Mouse (Mus musculus) myocyte (in vitro differentiated cells): Measurements from ENCODE around the gene Fam187a. TPM values are rescaled to one million over a fixed set of nuclear protein-coding genes. Genes with fewer than 3 reads are reported as not detected.

ENCODE experiments used
- H3K27me3 ChIP-seq: one replicate; pipeline ENCODE4 v1.6.1; 2011; ENCODE audit not compliant: control insufficient read depth, insufficient read depth, insufficient read length
- H3K36me3 ChIP-seq: one replicate; pipeline ENCODE4 v1.6.1; 2011; ENCODE audit not compliant: control insufficient read depth, insufficient read depth
- H3K4me2 ChIP-seq: one replicate; pipeline ENCODE4 v1.6.1; 2011; ENCODE audit warnings: low read depth, control low read depth
- H3K4me3 ChIP-seq: one replicate; pipeline ENCODE4 v1.5.1; 2011; ENCODE audit warnings: mild to moderate bottlenecking, control low read depth, moderate library complexity
- H3K79me2 ChIP-seq: one replicate; pipeline ENCODE4 v1.6.1; 2011; ENCODE audit not compliant: control insufficient read depth, insufficient read depth
- H3ac ChIP-seq: one replicate; pipeline ENCODE4 v1.6.1; 2011; ENCODE audit not compliant: control insufficient read depth, insufficient read length
- CEBPB ChIP-seq: IDR thresholded peaks from 2 replicates; pipeline ENCODE4 v1.6.1; 2011; ENCODE audit warnings: mild to moderate bottlenecking, moderate library complexity; ENCODE audit not compliant: poor library complexity, insufficient read depth, severe bottlenecking
- E2F4 ChIP-seq: IDR thresholded peaks from one replicate; pipeline ENCODE4 v1.6.1; 2011; ENCODE audit warnings: mild to moderate bottlenecking, control low read depth, moderate library complexity; ENCODE audit not compliant: insufficient read depth
- MAX ChIP-seq: IDR thresholded peaks from one replicate; pipeline ENCODE4 v1.6.1; 2011; ENCODE audit warnings: low read depth, mild to moderate bottlenecking, control low read depth
- MYOD1 ChIP-seq, 3 experiments: IDR thresholded peaks; one replicate each; pipeline ENCODE4 v1.6.1; 2011; ENCODE audit warnings: control low read depth in 2 of 3, low read depth in 2 of 3, mild to moderate bottlenecking in 2 of 3, moderate library complexity in 1 of 3; ENCODE audit not compliant: insufficient read length in 2 of 3, control insufficient read depth in 1 of 3
- MYOG ChIP-seq, 3 experiments: IDR thresholded peaks; one replicate each; pipeline ENCODE4 v1.6.1; 2011; ENCODE audit warnings: control low read depth in 2 of 3, low read depth in 2 of 3, mild to moderate bottlenecking in 2 of 3; ENCODE audit not compliant: insufficient read length in 2 of 3, control insufficient read depth in 1 of 3, insufficient read depth in 1 of 3
- POLR2A ChIP-seq: IDR thresholded peaks from one replicate; pipeline ENCODE4 v1.6.1; 2011; ENCODE audit warnings: low read depth, mild to moderate bottlenecking, control low read depth, moderate library complexity; ENCODE audit not compliant: insufficient read length
- POLR2AphosphoS2 ChIP-seq: IDR thresholded peaks from one replicate; pipeline ENCODE4 v1.6.1; 2011; ENCODE audit warnings: low read depth, control low read depth; ENCODE audit not compliant: insufficient read length
- REST ChIP-seq: IDR thresholded peaks from one replicate; pipeline ENCODE4 v1.6.1; 2011; ENCODE audit warnings: mild to moderate bottlenecking, control low read depth, moderate library complexity; ENCODE audit not compliant: insufficient read depth, insufficient read length
- SRF ChIP-seq: IDR thresholded peaks from one replicate; pipeline ENCODE4 v1.6.1; 2011; ENCODE audit warnings: low read depth; ENCODE audit not compliant: control insufficient read depth, insufficient read length
- TCF12 ChIP-seq: IDR thresholded peaks from one replicate; pipeline ENCODE4 v1.6.1; 2011; ENCODE audit warnings: mild to moderate bottlenecking, control low read depth; ENCODE audit not compliant: poor library complexity, insufficient read depth, severe bottlenecking
- TCF3 ChIP-seq: IDR thresholded peaks from one replicate; pipeline ENCODE4 v1.6.1; 2011; ENCODE audit warnings: low read depth, control low read depth; ENCODE audit not compliant: insufficient read length
- USF1 ChIP-seq: IDR thresholded peaks from one replicate; pipeline ENCODE4 v1.6.1; 2011; ENCODE audit warnings: low read depth, mild to moderate bottlenecking, control low read depth, moderate library complexity
- polyA plus RNA-seq: library from polyadenylated mRNA; unstranded; fragments of >200 nt; fragmentation: generic; extraction: Trizol; gene quantifications from one replicate; pipeline ENCODE4 v1.2.1, GENCODE M21; 2012; ENCODE audit warnings: missing spikeins

The Fam187a gene
- polyA plus RNA-seq, 1 experiment = not detected

- TF ChIP-seq TCF12 (no peak), MYOG (IDR thresholded peaks at IDR 0.05; ENCODE audit: control insufficient read depth in 1 of 3, insufficient read depth in 1 of 3, insufficient read length in 2 of 3, low read depth in 2 of 3) (no peak), E2F4 (no peak), MAX (no peak), TCF3 (no peak), POLR2A (no peak), USF1 (no peak), CEBPB (no peak)
- Histone ChIP-seq H3K4me2 (no peak overlapping the region), H3K27me3 (no peaks in the 10 kb centered on the region), H3K79me2 (no peaks in the 10 kb centered on the region), H3K4me3 (no peak overlapping the region), H3ac (no peak overlapping the region), H3K36me3 (peaks cover 25% of the 10 kb centered on the region)
Observed at GRCm38 (mm10) chr11:102838616-102839150, 46.3 kb upstream of the Fam187a start.

- Histone ChIP-seq H3K4me2 (no peak overlapping the region), H3K4me3 (no peak overlapping the region), H3K36me3 (peaks cover 37% of the 10 kb centered on the region), H3ac (no peak overlapping the region), H3K27me3 (no peaks in the 10 kb centered on the region), H3K79me2 (no peaks in the 10 kb centered on the region)
- no peak for TF ChIP-seq MYOD1 (IDR thresholded peaks at IDR 0.05; ENCODE audit: control insufficient read depth in 1 of 3, insufficient read length in 2 of 3, low read depth in 2 of 3)
Observed at GRCm38 (mm10) chr11:102845926-102846325, 39.0 kb upstream of the Fam187a start.

DNA sequence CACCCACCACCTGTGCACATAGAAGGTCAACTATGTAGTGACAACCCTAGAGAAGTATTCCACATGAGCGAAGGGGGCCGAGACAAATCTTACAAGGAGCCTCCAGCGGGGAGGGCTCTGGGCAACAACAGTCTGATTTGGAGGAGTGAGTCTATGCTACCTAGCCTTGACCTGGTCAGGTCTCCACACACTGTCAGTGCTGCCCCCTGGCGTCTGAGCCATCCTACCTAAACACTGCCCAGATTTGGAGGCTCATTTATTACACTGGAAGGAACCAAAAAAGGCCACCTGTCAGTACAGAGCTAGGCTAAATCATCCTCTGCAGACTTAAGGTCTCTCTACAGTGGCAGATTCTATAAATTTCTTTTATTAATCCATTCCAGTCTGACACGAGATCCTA, 33.1 kb upstream of the Fam187a start:
- Histone ChIP-seq H3ac (no peak overlapping the region), H3K4me2 (no peak overlapping the region), H3K27me3 (no peaks in the 10 kb centered on the region), H3K36me3 (peaks cover 38% of the 10 kb centered on the region), H3K4me3 (no peak overlapping the region), H3K79me2 (no peaks in the 10 kb centered on the region)
- TF ChIP-seq TCF12 (no peak), POLR2AphosphoS2 (no peak), MAX (no peak), MYOD1 (IDR thresholded peaks at IDR 0.05; ENCODE audit: control insufficient read depth in 1 of 3, insufficient read length in 2 of 3, low read depth in 2 of 3) (no peak), E2F4 (no peak), CEBPB (no peak), TCF3 (no peak), POLR2A (no peak), REST (no peak), SRF (no peak), MYOG (IDR thresholded peaks at IDR 0.05; ENCODE audit: control insufficient read depth in 1 of 3, insufficient read depth in 1 of 3, insufficient read length in 2 of 3, low read depth in 2 of 3) (no peak), USF1 (no peak)

GRCm38 (mm10) chr11:102853760-102854159, 31.2 kb upstream of the Fam187a start:
- Histone ChIP-seq H3K4me3 (no peak overlapping the region), H3K36me3 (peaks cover 52% of the 10 kb centered on the region)
- TF ChIP-seq REST = no peak
- no peak for TF ChIP-seq SRF
- TF ChIP-seq TCF12 = no peak
- no peak for TF ChIP-seq MAX
- TF ChIP-seq POLR2A = no peak
- TF ChIP-seq MYOG (IDR thresholded peaks at IDR 0.05; ENCODE audit: control insufficient read depth in 1 of 3, insufficient read depth in 1 of 3, insufficient read length in 2 of 3, low read depth in 2 of 3) = no peak
- no peak for TF ChIP-seq E2F4
- TF ChIP-seq MYOD1 (IDR thresholded peaks at IDR 0.05; ENCODE audit: control insufficient read depth in 1 of 3, insufficient read length in 2 of 3, low read depth in 2 of 3) = no peak
- no peak for TF ChIP-seq POLR2AphosphoS2
- TF ChIP-seq USF1 = no peak
- no peak for TF ChIP-seq CEBPB
- no peak for TF ChIP-seq TCF3

DNA sequence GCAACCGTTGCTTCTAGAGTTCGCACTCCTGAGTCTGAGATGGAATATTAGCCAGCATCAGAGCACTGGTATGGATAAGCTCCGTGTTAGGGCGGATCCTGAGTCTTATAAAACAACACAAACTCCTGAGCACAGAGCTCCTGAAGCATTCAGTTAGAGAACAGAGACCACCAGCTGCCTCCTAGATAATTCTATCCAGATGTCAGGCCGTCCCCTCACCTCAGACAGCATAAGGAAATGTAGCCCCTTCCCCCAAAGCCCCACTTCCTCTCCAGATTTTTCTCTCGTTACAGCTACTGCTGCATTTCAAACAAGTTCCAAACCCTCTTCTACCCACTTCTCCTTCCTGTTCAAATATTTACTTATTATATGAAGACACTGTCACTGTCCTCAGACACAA, 29.0 kb upstream of the Fam187a start:
- H3K36me3 ChIP-seq = peaks cover 57% of the 10 kb centered on the region
- H3ac ChIP-seq = no peak overlapping the region
- no peak for TF ChIP-seq USF1
- TF ChIP-seq CEBPB = no peak
- TF ChIP-seq POLR2AphosphoS2 = no peak
- no peak for TF ChIP-seq E2F4
- no peak for TF ChIP-seq MYOG (IDR thresholded peaks at IDR 0.05; ENCODE audit: control insufficient read depth in 1 of 3, insufficient read depth in 1 of 3, insufficient read length in 2 of 3, low read depth in 2 of 3)
- TF ChIP-seq TCF12 = no peak
- no peak for TF ChIP-seq REST
- TF ChIP-seq TCF3 = no peak
- TF ChIP-seq MAX = no peak
- TF ChIP-seq POLR2A = no peak
- TF ChIP-seq SRF = no peak
- TF ChIP-seq MYOD1 (IDR thresholded peaks at IDR 0.05; ENCODE audit: control insufficient read depth in 1 of 3, insufficient read length in 2 of 3, low read depth in 2 of 3) = no peak
- H3K4me3 ChIP-seq = no peak overlapping the region
- H3K4me2 ChIP-seq = no peak overlapping the region
- no peaks in the 10 kb centered on the region for H3K27me3 ChIP-seq
- no peaks in the 10 kb centered on the region for H3K79me2 ChIP-seq

More at GRCm38 (mm10) chr11:102853760-102854159, 31.2 kb upstream of the Fam187a start:
- H3ac ChIP-seq = no peak overlapping the region
- H3K4me2 ChIP-seq = no peak overlapping the region
- no peaks in the 10 kb centered on the region for H3K79me2 ChIP-seq
- no peaks in the 10 kb centered on the region for H3K27me3 ChIP-seq
